Mouse (Mus musculus) left cerebral cortex, postnatal 4 days (tissue): ENCODE results near the gene Tmem164. TPM values are rescaled to one million over a fixed set of nuclear protein-coding genes. Genes with fewer than 3 reads are reported as not detected.

Experiments used
- DNase-seq: peaks from one replicate; pipeline ENCODE4 v3.0.0-alpha.2; 2022
- intact Hi-C: fragments of 180-260 bp; cut with DNase I; formaldehyde crosslinking; loops from one replicate; pipeline ENCODE4 v1.15.1; 2025
- total RNA-seq, 2 experiments: library from RNA; stranded (reverse); gene quantifications; 2 replicates each; pipeline ENCODE4 v1.2.3; 2021

Tmem164 gene
- total RNA-seq, 2 experiments from 2014 or later: 40.4 to 45.7 TPM

GRCm38 (mm10) chrX:142684674-142685073 lies 3.5 kb downstream of the Tmem164 start:
- no peak for DNase-seq

GRCm38 (mm10) chrX:142685676-142686075 lies 4.5 kb downstream of the Tmem164 start:
- DNase-seq: peak; percentile 24
- intact Hi-C loops: loop anchor here (10.0 kb wide), 1 partner anchor 119 kb away; no protein-coding TSS in a partner anchor

More at GRCm38 (mm10) chrX:142684674-142685073, 3.5 kb downstream of the Tmem164 start:
- intact Hi-C loops: loop anchor here (10.0 kb wide), 1 partner anchor 120 kb away; no protein-coding TSS in a partner anchor

GRCm38 (mm10) chrX:142688509-142688908 lies 7.3 kb downstream of the Tmem164 start:
- intact Hi-C loops: loop anchor here (10.0 kb wide), 1 partner anchor 116 kb away; no protein-coding TSS in a partner anchor

GRCm38 (mm10) chrX:142693256-142693655 lies 12.1 kb downstream of the Tmem164 start:
- intact Hi-C loops: no loop called here

More at GRCm38 (mm10) chrX:142688509-142688908, 7.3 kb downstream of the Tmem164 start:
- peak; percentile 11 for DNase-seq

GRCm38 (mm10) chrX:142694338-142694737 lies 13.1 kb downstream of the Tmem164 start:
- intact Hi-C loops: no loop called here
- DNase-seq: no peak

More at GRCm38 (mm10) chrX:142693256-142693655, 12.1 kb downstream of the Tmem164 start:
- DNase-seq: no peak

- intact Hi-C loops: no loop called here
- no peak for DNase-seq
Observed at GRCm38 (mm10) chrX:142694856-142695255, 13.7 kb downstream of the Tmem164 start.

- DNase-seq: no peak
- intact Hi-C loops: no loop called here
Observed at GRCm38 (mm10) chrX:142696789-142697188, 15.6 kb downstream of the Tmem164 start.

- intact Hi-C loops: no loop called here
- DNase-seq: no peak
Observed at GRCm38 (mm10) chrX:142697545-142698204, 16.5 kb downstream of the Tmem164 start.

- DNase-seq: no peak
- intact Hi-C loops: no loop called here
Observed at GRCm38 (mm10) chrX:142698212-142698611, 17.0 kb downstream of the Tmem164 start.

GRCm38 (mm10) chrX:142702094-142702493 lies 20.9 kb downstream of the Tmem164 start:
- no peak for DNase-seq
- intact Hi-C loops: no loop called here

GRCm38 (mm10) chrX:142702566-142702965 lies 21.4 kb downstream of the Tmem164 start:
- no peak for DNase-seq
- intact Hi-C loops: no loop called here

GRCm38 (mm10) chrX:142703953-142704352 lies 22.7 kb downstream of the Tmem164 start:
- no peak for DNase-seq
- intact Hi-C loops: no loop called here

GRCm38 (mm10) chrX:142708257-142708656 lies 27.1 kb downstream of the Tmem164 start:
- intact Hi-C loops: no loop called here
- no peak for DNase-seq

GRCm38 (mm10) chrX:142716014-142716413 lies 34.8 kb downstream of the Tmem164 start:
- intact Hi-C loops: no loop called here
- DNase-seq: no peak

- DNase-seq: peak; percentile 29
- intact Hi-C loops: no loop called here
Observed at GRCm38 (mm10) chrX:142717958-142718478, 36.8 kb downstream of the Tmem164 start.

GRCm38 (mm10) chrX:142718759-142719158 lies 37.6 kb downstream of the Tmem164 start:
- intact Hi-C loops: no loop called here
- no peak for DNase-seq

- no peak for DNase-seq
- intact Hi-C loops: no loop called here
Observed at GRCm38 (mm10) chrX:142721897-142722296, 40.7 kb downstream of the Tmem164 start.

GRCm38 (mm10) chrX:142724203-142724602 lies 43.0 kb downstream of the Tmem164 start:
- DNase-seq: no peak
- intact Hi-C loops: no loop called here

GRCm38 (mm10) chrX:142725571-142725970 lies 44.4 kb downstream of the Tmem164 start:
- intact Hi-C loops: no loop called here

GRCm38 (mm10) chrX:142726311-142726710 lies 45.1 kb downstream of the Tmem164 start:
- DNase-seq: peak; percentile 3
- intact Hi-C loops: no loop called here

More at GRCm38 (mm10) chrX:142725571-142725970, 44.4 kb downstream of the Tmem164 start:
- DNase-seq: no peak

- DNase-seq: no peak
- intact Hi-C loops: no loop called here
Observed at GRCm38 (mm10) chrX:142727847-142728246, 46.6 kb downstream of the Tmem164 start.

- DNase-seq: no peak
- intact Hi-C loops: no loop called here
Observed at GRCm38 (mm10) chrX:142729040-142729439, 47.8 kb downstream of the Tmem164 start.
